Mouse (Mus musculus): ENCODE results near the gene Pirt. TPM values are rescaled to one million over a fixed set of nuclear protein-coding genes. Genes with fewer than 3 reads are reported as not detected.

Gene Pirt
- polyA plus RNA-seq, 1 experiment from 2014 or later = 5.7 TPM

GRCm38 (mm10) chr11:66961447-66962176, 49.8 kb downstream of the Pirt start:
- WGBS = 87% methylated on average over 12 of the region's 12 CpGs
- H3K27me3 ChIP-seq = no peaks in the 10 kb centered on the region
- no peak overlapping the region for H3K27ac ChIP-seq
- no peaks in the 10 kb centered on the region for H3K36me3 ChIP-seq
- H3K9ac ChIP-seq = no peak overlapping the region
- no peak overlapping the region for H3K4me2 ChIP-seq (replicated peaks)
- H3K4me3 ChIP-seq = no peak overlapping the region
- H3K9me3 ChIP-seq (replicated peaks) = no peaks in the 10 kb centered on the region
- ATAC-seq (ENCODE audit: low FRiP score) = no peak
- no peaks in the 10 kb centered on the region for H3K4me1 ChIP-seq

GRCm38 (mm10) chr11:66963462-66963861, 51.7 kb downstream of the Pirt start:
- WGBS = 87% methylated on average over 1 of the region's 1 CpGs
- H3K9me3 ChIP-seq (replicated peaks) = no peaks in the 10 kb centered on the region
- H3K27me3 ChIP-seq = no peaks in the 10 kb centered on the region
- H3K27ac ChIP-seq = no peak overlapping the region
- ATAC-seq (ENCODE audit: low FRiP score) = no peak
- H3K4me2 ChIP-seq (replicated peaks) = no peak overlapping the region
- H3K9ac ChIP-seq = no peak overlapping the region
- H3K4me3 ChIP-seq = no peak overlapping the region
- no peaks in the 10 kb centered on the region for H3K36me3 ChIP-seq
- H3K4me1 ChIP-seq = no peaks in the 10 kb centered on the region

GRCm38 (mm10) chr11:66966500-66967116, 54.8 kb downstream of the Pirt start:
- Histone ChIP-seq H3K27me3 (no peaks in the 10 kb centered on the region), H3K36me3 (no peaks in the 10 kb centered on the region), H3K4me3 (no peak overlapping the region), H3K4me2 (replicated peaks) (no peak overlapping the region), H3K27ac (no peak overlapping the region), H3K9ac (no peak overlapping the region), H3K9me3 (replicated peaks) (no peaks in the 10 kb centered on the region), H3K4me1 (no peaks in the 10 kb centered on the region)
- WGBS = 21% methylated on average over 7 of the region's 7 CpGs
- ATAC-seq (ENCODE audit: low FRiP score) = no peak

- no peak overlapping the region for H3K4me2 ChIP-seq (replicated peaks)
- H3K27me3 ChIP-seq = no peaks in the 10 kb centered on the region
- H3K36me3 ChIP-seq = no peaks in the 10 kb centered on the region
- no peak overlapping the region for H3K4me3 ChIP-seq
- no peaks in the 10 kb centered on the region for H3K9me3 ChIP-seq (replicated peaks)
- no peak overlapping the region for H3K27ac ChIP-seq
- WGBS = 90% methylated on average over 1 of the region's 1 CpGs
- no peak overlapping the region for H3K9ac ChIP-seq
- no peaks in the 10 kb centered on the region for H3K4me1 ChIP-seq
- ATAC-seq (ENCODE audit: low FRiP score) = no peak
Observed at GRCm38 (mm10) chr11:66968575-66968974, 56.8 kb downstream of the Pirt start.

- Histone ChIP-seq H3K4me3 (no peak overlapping the region), H3K27me3 (no peaks in the 10 kb centered on the region), H3K9ac (no peak overlapping the region), H3K9me3 (replicated peaks) (peaks cover 10% of the 10 kb centered on the region; the same call in 1 of the 2 replicates), H3K36me3 (no peaks in the 10 kb centered on the region), H3K4me2 (replicated peaks) (no peak overlapping the region), H3K27ac (no peak overlapping the region), H3K4me1 (no peaks in the 10 kb centered on the region)
- ATAC-seq (ENCODE audit: low FRiP score) = no peak
- 91% methylated on average over 3 of the region's 3 CpGs for WGBS
Observed at GRCm38 (mm10) chr11:66973507-66973906, 61.7 kb downstream of the Pirt start.

- ATAC-seq (ENCODE audit: low FRiP score) = no peak
- Histone ChIP-seq H3K9me3 (replicated peaks) (peaks cover 10% of the 10 kb centered on the region; the same call in 1 of the 2 replicates), H3K9ac (no peak overlapping the region), H3K4me2 (replicated peaks) (no peak overlapping the region), H3K27ac (no peak overlapping the region), H3K4me1 (no peaks in the 10 kb centered on the region), H3K27me3 (no peaks in the 10 kb centered on the region), H3K4me3 (no peak overlapping the region), H3K36me3 (no peaks in the 10 kb centered on the region)
- 91% methylated on average over 7 of the region's 7 CpGs for WGBS
Observed at GRCm38 (mm10) chr11:66975606-66976330, 64.0 kb downstream of the Pirt start.

Other genes starting within 250 kb of the Pirt start
- gene Tmem238l, start 44.7 kb downstream of the Pirt start, polyA plus RNA-seq (2016; fragmentation: Nextera tagmentation; extraction: Ambion mirVana) = not detected in 2 replicates
- 0.43 and 1.2 TPM in 2 replicates for gene Tmem220, start 113.2 kb downstream of the Pirt start, polyA plus RNA-seq (2016; fragmentation: Nextera tagmentation; extraction: Ambion mirVana)
- gene Adprm, start 140.6 kb downstream of the Pirt start, polyA plus RNA-seq (2016; fragmentation: Nextera tagmentation; extraction: Ambion mirVana) = 37.8 and 39.6 TPM in 2 replicates
- gene Sco1, start 140.7 kb downstream of the Pirt start, polyA plus RNA-seq (2016; fragmentation: Nextera tagmentation; extraction: Ambion mirVana) = 18.2 and 18.9 TPM in 2 replicates
- gene Myh3, start 166.3 kb downstream of the Pirt start, polyA plus RNA-seq (2016; fragmentation: Nextera tagmentation; extraction: Ambion mirVana) = 4.3 and 26.2 TPM in 2 replicates